Mouse (Mus musculus) liver, embryonic 14.5 days (tissue): ENCODE results near the gene Zfp786. TPM values are rescaled to one million over a fixed set of nuclear protein-coding genes. Genes with fewer than 3 reads are reported as not detected.

Experiments
- ATAC-seq: fragments of 200-750 bp; cut with Nextera tagmentation; 2 replicates; pipeline ENCODE4 v1.8.0; 2017; ENCODE audit warnings: moderate number of reproducible peaks, mild to moderate bottlenecking, moderate library complexity; ENCODE audit not compliant: insufficient read depth
- DNase-seq, 3 experiments: peaks; one replicate each; pipeline ENCODE4 v3.0.0-alpha.2; 2012 to 2013; ENCODE audit warnings: low read depth in 3 of 3, low spot score in 3 of 3
- H3K27ac ChIP-seq: fragments of 300-500 bp; sonication (generic); 2 replicates; pipeline ENCODE4 v1.5.1; 2014; ENCODE audit warnings: moderate library complexity, mild to moderate bottlenecking, control low read depth, inconsistent platforms
- H3K27me3 ChIP-seq: fragments of 300-500 bp; sonication (generic); 2 replicates; pipeline ENCODE4 v1.6.1; 2014; ENCODE audit warnings: mild to moderate bottlenecking, low read length, moderate library complexity; ENCODE audit not compliant: control insufficient read depth, insufficient read depth
- H3K36me3 ChIP-seq: fragments of 300-500 bp; sonication (generic); replicated peaks from 2 replicates; pipeline ENCODE4 v1.6.1; 2014; ENCODE audit warnings: low read depth; ENCODE audit not compliant: control insufficient read depth, insufficient read depth
- H3K4me1 ChIP-seq, 2 experiments: fragments of 200-500 bp in 1 of 2; fragments of 300-500 bp in 1 of 2; sonication (generic) in 1 of 2; replicated peaks; 2 replicates each; pipeline ENCODE4 v1.6.1; 2012 to 2014; ENCODE audit warnings: antibody characterized with exemption in 1 of 2, inconsistent platforms in 1 of 2, low read length in 1 of 2; ENCODE audit not compliant: control insufficient read depth in 2 of 2, insufficient read depth in 2 of 2
- H3K4me2 ChIP-seq: fragments of 300-500 bp; sonication (generic); 2 replicates; pipeline ENCODE4 v1.6.1; 2014; ENCODE audit warnings: low read depth, mild to moderate bottlenecking, control low read depth, moderate library complexity
- H3K4me3 ChIP-seq, 2 experiments: fragments of 200-500 bp in 1 of 2; fragments of 300-500 bp in 1 of 2; sonication (generic) in 1 of 2; 2 replicates each; pipeline ENCODE4 v1.5.1; 2012 to 2014; ENCODE audit warnings: low read depth in 2 of 2, low read length in 2 of 2, mild to moderate bottlenecking in 2 of 2, control low read depth in 1 of 2, inconsistent platforms in 1 of 2, moderate library complexity in 1 of 2; ENCODE audit not compliant: insufficient read depth in 1 of 2
- H3K9ac ChIP-seq: fragments of 300-500 bp; sonication (generic); replicated peaks from 2 replicates; pipeline ENCODE4 v1.6.1; 2014; ENCODE audit warnings: mild to moderate bottlenecking, control low read depth, moderate library complexity
- H3K9me3 ChIP-seq: fragments of 300-500 bp; sonication (generic); 2 replicates; pipeline ENCODE4 v1.6.1; 2016; ENCODE audit warnings: low read length, mixed read lengths; ENCODE audit not compliant: control insufficient read depth
- CTCF ChIP-seq: IDR thresholded peaks from 2 replicates; pipeline ENCODE4 v1.5.1; 2016; ENCODE audit warnings: antibody characterized with exemption, low read depth, control low read depth
- EP300 ChIP-seq: IDR thresholded peaks from 2 replicates; pipeline ENCODE4 v1.6.1; 2016; ENCODE audit warnings: antibody characterized with exemption, low read depth
- WGBS: fragments of 180-500 bp; shearing (Covaris S2); extraction: QIAGEN DNeasy Blood & Tissue Kit; methylation state at CpG from one replicate; pipeline ENCODE4 v1.1.7; 2014; ENCODE audit not compliant: insufficient replicate concordance; 5-methylcytosine and 5-hydroxymethylcytosine counted together
- polyA plus RNA-seq, 2 experiments: library from polyadenylated mRNA; depleted of rRNA in 1 of 2; stranded (reverse) in 1 of 2; unstranded in 1 of 2; fragments of >200 nt; fragmentation: Nextera tagmentation in 1 of 2; extraction: Ambion mirVana in 1 of 2; gene quantifications; 2 replicates each; pipeline versions ENCODE4 v1.2.1 to v1.2.3; 2012 to 2014

The Zfp786 gene
- polyA plus RNA-seq, 2 experiments = 0.17 to 0.39 TPM

- 70% methylated on average over 8 of the region's 8 CpGs for WGBS
- no peaks in the 10 kb centered on the region for H3K36me3 ChIP-seq
- DNase-seq (no peak), ATAC-seq (no peak)
- H3K9ac ChIP-seq = no peak overlapping the region
- H3K4me3 ChIP-seq = no peak overlapping the region
- peaks cover 2 to 4% of the 10 kb centered on the region in 2 experiments; a peak in 2 of 4 replicates for H3K4me1 ChIP-seq
- H3K4me2 ChIP-seq = no peak overlapping the region
- no peaks in the 10 kb centered on the region for H3K27me3 ChIP-seq
- no peak for TF ChIP-seq EP300
- no peak for TF ChIP-seq CTCF
- H3K27ac ChIP-seq = no peak overlapping the region
- H3K9me3 ChIP-seq = no peaks in the 10 kb centered on the region
Observed at GRCm38 (mm10) chr6:47818721-47819120, 11.9 kb downstream of the Zfp786 start.

GRCm38 (mm10) chr6:47816151-47816550 is 14.5 kb downstream of the Zfp786 start:
- ATAC-seq = no peak
- Histone ChIP-seq H3K27ac (no peak overlapping the region), H3K9ac (no peak overlapping the region), H3K4me3 (no peak overlapping the region), H3K4me1 (peaks cover 11 to 12% of the 10 kb centered on the region in 2 experiments), H3K9me3 (no peaks in the 10 kb centered on the region), H3K36me3 (no peaks in the 10 kb centered on the region), H3K4me2 (no peak overlapping the region), H3K27me3 (no peaks in the 10 kb centered on the region)
- WGBS = 77% methylated on average over 1 of the region's 1 CpGs
- TF ChIP-seq EP300 (no peak), CTCF (no peak)
- DNase-seq = no peak

DNA sequence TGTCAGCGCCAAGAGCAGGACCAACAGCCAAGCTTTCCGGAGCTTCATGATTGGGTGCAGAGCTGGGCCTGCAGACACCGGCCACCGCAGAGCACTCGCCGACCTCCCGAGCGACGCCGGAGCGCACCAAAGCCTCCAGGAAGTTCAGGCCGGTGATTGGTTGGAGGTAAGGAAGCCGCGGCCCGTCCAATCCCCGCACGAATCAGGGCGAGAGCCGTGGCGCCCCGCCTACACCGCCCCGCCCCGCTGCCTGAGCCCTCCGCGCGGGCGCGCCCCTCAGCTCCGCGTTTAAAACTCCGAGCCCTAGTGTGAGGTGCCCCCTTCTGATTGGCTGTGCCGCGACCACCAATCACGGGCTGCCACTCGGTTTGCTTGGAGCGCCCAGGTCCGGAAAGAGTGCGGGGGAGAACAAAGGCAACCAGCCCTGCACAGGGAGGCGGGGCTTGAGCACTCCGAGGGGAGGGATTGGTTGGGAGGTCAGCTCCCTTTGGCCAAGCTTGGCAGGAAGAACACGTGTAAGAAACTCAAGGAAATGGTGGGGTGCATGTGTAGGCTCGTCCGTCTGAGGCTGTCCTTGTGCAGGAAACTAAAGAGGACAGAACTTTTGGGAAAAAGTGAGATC is 17.3 kb downstream of the Zfp786 start, which contains the start of gene Pdia4:
Gene Pdia4, minus strand, starts transcription at position 174 of the 622 bp plus-strand sequence.
- under 1% methylated on average over 41 of the region's 44 CpGs for WGBS
- peak; percentile 96 for ATAC-seq

DNA sequence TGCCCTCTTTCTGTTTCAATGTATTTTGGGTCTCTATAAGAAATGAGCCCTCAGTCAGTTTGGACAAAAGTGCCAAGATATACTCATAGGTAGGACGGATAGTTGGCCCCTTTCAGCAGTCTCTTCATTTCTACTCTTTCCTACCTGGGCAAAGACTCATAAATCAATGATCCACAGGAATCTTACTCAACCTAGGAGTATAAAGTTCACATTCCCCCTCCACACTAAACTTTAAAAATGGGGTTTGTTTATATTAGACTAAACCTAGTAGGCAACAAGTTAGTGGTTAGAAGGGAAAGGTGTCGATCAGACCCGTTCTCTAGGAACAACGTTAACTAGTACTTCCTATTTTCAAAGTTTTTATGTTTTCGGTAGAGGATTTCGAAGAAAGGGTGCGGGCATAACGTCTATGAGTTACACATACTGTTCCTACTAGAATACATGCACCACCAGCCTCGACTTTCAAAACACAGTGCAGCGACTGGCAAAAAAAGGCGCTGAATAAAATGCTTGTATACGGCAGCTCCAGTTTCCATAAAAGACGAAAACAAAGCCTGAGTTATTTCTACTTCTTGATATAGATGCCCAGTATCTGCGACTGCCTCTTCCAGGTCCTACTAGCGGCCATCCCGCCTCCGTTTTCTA is 18.3 kb downstream of the Zfp786 start:
- Histone ChIP-seq H3K27me3 (no peaks in the 10 kb centered on the region), H3K4me2 (peak overlapping the region; percentile 79), H3K4me1 (peaks cover 12 to 19% of the 10 kb centered on the region in 2 experiments), H3K4me3 (peak overlapping the region; percentile 63 to 94), H3K36me3 (no peaks in the 10 kb centered on the region), H3K27ac (peak overlapping the region; percentile 79), H3K9me3 (no peaks in the 10 kb centered on the region), H3K9ac (peak overlapping the region; percentile 90)
- WGBS = under 1% methylated on average over 17 of the region's 17 CpGs
- TF ChIP-seq CTCF (no peak), EP300 (no peak)
- ATAC-seq = no peak
- DNase-seq = no peak

More for the DNA sequence above, 17.3 kb downstream of the Zfp786 start, which contains the start of gene Pdia4:
- Histone ChIP-seq H3K9me3 (no peaks in the 10 kb centered on the region), H3K36me3 (no peaks in the 10 kb centered on the region), H3K9ac (peak within 1 kb of the TSS; percentile 90), H3K27ac (peak within 1 kb of the TSS; percentile 79), H3K4me2 (peak within 1 kb of the TSS; percentile 79), H3K27me3 (no peaks in the 10 kb centered on the region), H3K4me1 (peaks cover 12 to 19% of the 10 kb centered on the region in 2 experiments), H3K4me3 (peak within 1 kb of the TSS; percentile 63 to 94)
- peak; percentile 91 to 94 (median 93) for DNase-seq
- no peak for TF ChIP-seq CTCF
- no peak for TF ChIP-seq EP300

- Histone ChIP-seq H3K36me3 (peaks cover 3% of the 10 kb centered on the region), H3K9me3 (no peaks in the 10 kb centered on the region), H3K27ac (no peak overlapping the region; the same call in 1 of the 2 replicates), H3K27me3 (no peaks in the 10 kb centered on the region), H3K4me1 (peaks cover 12 to 19% of the 10 kb centered on the region in 2 experiments), H3K4me2 (peak overlapping the region; percentile 79), H3K4me3 (peak overlapping the region; percentile 63 to 94), H3K9ac (peak overlapping the region; percentile 90)
- ATAC-seq (no peak), DNase-seq (no peak)
- 57% methylated on average over 5 of the region's 5 CpGs for WGBS
- TF ChIP-seq EP300 (no peak), CTCF (no peak)
Observed at GRCm38 (mm10) chr6:47811324-47811723, 19.3 kb downstream of the Zfp786 start.
